10 mouse cellular contexts compared by ENCODE assay signal in genomic region chr9:99580655-99581054, GRCm38 (mm10). TPM values are rescaled to one million over a fixed set of nuclear protein-coding genes. Genes with fewer than 3 reads are reported as not detected.
A peak's percentile ranks its signal among the peaks of the same experiment; 100 is the strongest.
DNase-seq lines count a peak whose midpoint lies in the region; ATAC-seq and TF ChIP-seq lines count a peak whose summit lies in the region.
"Had no signal": no experiment of that assay in that cellular context is flagged by ENCODE, and none has a peak within 500 bp of the region (broad histone marks: within the 10 kb centered on the region; RNA-seq: fewer than 3 reads in every experiment).

No protein-coding gene starts in this region.

- TF ChIP-seq EP300 in heart, postnatal 0 days (IDR thresholded peaks at IDR 0.05; ENCODE audit: low read depth), result no peak

- TF ChIP-seq CTCF in heart, postnatal 0 days (IDR thresholded peaks at IDR 0.05; ENCODE audit: low read depth), result peak; percentile 77
- TF ChIP-seq CTCF in thymus, adult 2 months (IDR thresholded peaks at IDR 0.05; ENCODE audit: borderline replicate concordance, control insufficient read depth, extremely low read depth, insufficient read depth, low read length, poor library complexity), result no peak
- TF ChIP-seq CTCF in kidney, postnatal 0 days (IDR thresholded peaks at IDR 0.05; ENCODE audit: low read depth), result peak; percentile 84

- H3K9me3 ChIP-seq in heart, postnatal 0 days (replicated peaks; ENCODE audit: control insufficient read depth, low read length), result no peaks in the 10 kb centered on the region
- H3K9me3 ChIP-seq in kidney, postnatal 0 days (replicated peaks; ENCODE audit: low read length), result no peaks in the 10 kb centered on the region
- H3K9me3 ChIP-seq: embryonic facial prominence, embryonic 12.5 days had no signal

- no peaks in the 10 kb centered on the region for H3K27me3 ChIP-seq in heart, postnatal 0 days (ENCODE audit: control insufficient read depth, insufficient read depth, low read length)
- H3K27me3 ChIP-seq in thymus, adult 2 months (ENCODE audit: control insufficient read depth, insufficient read depth, low read length), result no peaks in the 10 kb centered on the region
- no peaks in the 10 kb centered on the region for H3K27me3 ChIP-seq in kidney, postnatal 0 days (ENCODE audit: insufficient read depth, low read length)
- H3K27me3 ChIP-seq: embryonic facial prominence, embryonic 12.5 days had no signal

- no peak for TF ChIP-seq POLR2A in thymus, adult 2 months (IDR thresholded peaks at IDR 0.05; ENCODE audit: control insufficient read depth, extremely low read depth, insufficient read depth, low read length, poor library complexity)

- H3K4me3 ChIP-seq in heart, postnatal 0 days (ENCODE audit: low read depth, low read length), result no peak overlapping the region
- H3K4me3 ChIP-seq in thymus, adult 2 months (ENCODE audit: control insufficient read depth, insufficient read depth, low read length), result no peak overlapping the region
- no peak overlapping the region for H3K4me3 ChIP-seq in kidney, postnatal 0 days (replicated peaks; ENCODE audit: low read depth, low read length)
- H3K4me3 ChIP-seq: embryonic facial prominence, embryonic 12.5 days had no signal

- peaks cover 44% of the 10 kb centered on the region for H3K36me3 ChIP-seq in heart, postnatal 0 days (replicated peaks; ENCODE audit: control insufficient read depth, insufficient read depth, low read length)
- H3K36me3 ChIP-seq in thymus, adult 2 months (ENCODE audit: control insufficient read depth, insufficient read depth, low read length), result peaks cover 30% of the 10 kb centered on the region
- peaks cover 17% of the 10 kb centered on the region for H3K36me3 ChIP-seq in kidney, postnatal 0 days (ENCODE audit: insufficient read depth, low read length)

- peak; percentile 59 for ATAC-seq in heart, postnatal 0 days (ENCODE audit: insufficient read depth, low read depth)
- ATAC-seq in kidney, postnatal 0 days (replicated peaks; ENCODE audit: low FRiP score, low read depth), result no peak; the same call in 1 of the 2 replicates
- peak; percentile 71 for ATAC-seq in neutrophil, adult 5-6 weeks (ENCODE audit: extremely low read depth, insufficient number of reproducible peaks, low FRiP score, poor library complexity, severe bottlenecking)

- no peak overlapping the region for H3K9ac ChIP-seq in heart, postnatal 0 days (replicated peaks; ENCODE audit: low read depth, low read length)
- H3K9ac ChIP-seq in kidney, postnatal 0 days (ENCODE audit: low read depth, low read length), result no peak overlapping the region
- H3K9ac ChIP-seq: embryonic facial prominence, embryonic 12.5 days had no signal

- H3K27ac ChIP-seq in heart, postnatal 0 days (ENCODE audit: low read depth), result no peak overlapping the region
- no peak overlapping the region for H3K27ac ChIP-seq in thymus, adult 2 months (ENCODE audit: control insufficient read depth, insufficient read depth, low read length)
- no peak overlapping the region for H3K27ac ChIP-seq in kidney, postnatal 0 days
- H3K27ac ChIP-seq: embryonic facial prominence, embryonic 12.5 days had no signal

- no peaks in the 10 kb centered on the region for H3K4me1 ChIP-seq in heart, postnatal 0 days (ENCODE audit: control insufficient read depth, insufficient read depth)
- H3K4me1 ChIP-seq in thymus, adult 2 months (replicated peaks; ENCODE audit: control insufficient read depth, insufficient read depth, low read length), result no peaks in the 10 kb centered on the region
- peaks cover 3% of the 10 kb centered on the region; the same call in 1 of the 2 replicates for H3K4me1 ChIP-seq in kidney, postnatal 0 days (replicated peaks; ENCODE audit: insufficient read depth, low read length)

- no peak overlapping the region for H3K4me2 ChIP-seq in heart, postnatal 0 days (ENCODE audit: low read depth, low read length)
- H3K4me2 ChIP-seq in kidney, postnatal 0 days (ENCODE audit: low read length), result no peak overlapping the region
- H3K4me2 ChIP-seq: embryonic facial prominence, embryonic 12.5 days had no signal

- DNase-seq in heart, postnatal 0 days (ENCODE audit: low spot score), result peak; percentile 68
- DNase-seq in heart, adult 11 months, result no peak
- peak; percentile 26 for DNase-seq in thymus, adult 2 months
- DNase-seq in thymus, postnatal 36 days, result no peak
- peak; percentile 78 for DNase-seq in brain, adult 2 months (ENCODE audit: low read depth, low spot score)
- peak; percentile 85 for DNase-seq in kidney, postnatal 0 days (ENCODE audit: low spot score)
- no peak for DNase-seq in ovary, postnatal 36 days (ENCODE audit: low spot score)

- 38% methylated on average over 2 of the region's 2 CpGs for WGBS in heart, postnatal 0 days
- 64% methylated on average over 2 of the region's 2 CpGs for WGBS in thymus, adult 2 months
- WGBS in kidney, postnatal 0 days, result 34% methylated on average over 2 of the region's 2 CpGs

RNA-seq across cellular contexts. Expression of gene Dbr1, which starts 5.1 kb away (rescaled TPM):
- total RNA-seq in heart, postnatal 0 days (2014; rRNA removed; ENCODE audit: low replicate concordance), result 11.3 and 14.8 TPM in 2 replicates
- polyA plus RNA-seq in heart, postnatal 0 days (2015; fragmentation: Nextera tagmentation; extraction: Ambion mirVana), result 9.9 and 11.6 TPM in 2 replicates
- polyA plus RNA-seq in thymus, adult 2 months (2012; rRNA removed), result 18.6 and 20.4 TPM in 2 replicates
- polyA plus RNA-seq in kidney, postnatal 0 days (2015; fragmentation: Nextera tagmentation; extraction: Ambion mirVana), result 17.0 and 21.2 TPM in 2 replicates
- 23.7 and 24.6 TPM in 2 replicates for total RNA-seq in neutrophil, adult 5-6 weeks (2017)

RNA-seq across cellular contexts. Expression of gene Armc8, which starts 12.0 kb away (rescaled TPM):
- 17.4 and 22.5 TPM in 2 replicates for total RNA-seq in heart, postnatal 0 days (2014; rRNA removed; ENCODE audit: low replicate concordance)
- polyA plus RNA-seq in heart, postnatal 0 days (2015; fragmentation: Nextera tagmentation; extraction: Ambion mirVana), result 16.8 and 18.5 TPM in 2 replicates
- 15.0 and 15.6 TPM in 2 replicates for polyA plus RNA-seq in thymus, adult 2 months (2012; rRNA removed)
- 15.8 and 18.9 TPM in 2 replicates for polyA plus RNA-seq in kidney, postnatal 0 days (2015; fragmentation: Nextera tagmentation; extraction: Ambion mirVana)
- total RNA-seq in neutrophil, adult 5-6 weeks (2017), result 36.5 and 38.1 TPM in 2 replicates

RNA-seq across cellular contexts. Expression of gene A4gnt, which starts 31.6 kb away (rescaled TPM):
- not detected in 2 replicates for total RNA-seq in heart, postnatal 0 days (2014; rRNA removed; ENCODE audit: low replicate concordance)
- not detected in 2 replicates for polyA plus RNA-seq in heart, postnatal 0 days (2015; fragmentation: Nextera tagmentation; extraction: Ambion mirVana)
- 0.05 and 0.11 TPM in 2 replicates for polyA plus RNA-seq in thymus, adult 2 months (2012; rRNA removed)
- polyA plus RNA-seq in kidney, postnatal 0 days (2015; fragmentation: Nextera tagmentation; extraction: Ambion mirVana), result 1.2 and 2.0 TPM in 2 replicates
- total RNA-seq in neutrophil, adult 5-6 weeks (2017), result not detected in 2 replicates
- total RNA-seq: layer of hippocampus, postnatal 25 days had no signal
- polyA plus RNA-seq: embryonic facial prominence, embryonic 12.5 days had no signal

RNA-seq across cellular contexts. Expression of gene Dzip1l, which starts 48.6 kb away (rescaled TPM):
- 25.9 and 30.5 TPM in 2 replicates for total RNA-seq in heart, postnatal 0 days (2014; rRNA removed; ENCODE audit: low replicate concordance)
- 6.5 and 7.2 TPM in 2 replicates for polyA plus RNA-seq in heart, postnatal 0 days (2015; fragmentation: Nextera tagmentation; extraction: Ambion mirVana)
- polyA plus RNA-seq in thymus, adult 2 months (2012; rRNA removed), result 1.3 and 1.4 TPM in 2 replicates
- polyA plus RNA-seq in kidney, postnatal 0 days (2015; fragmentation: Nextera tagmentation; extraction: Ambion mirVana), result 17.3 and 18.7 TPM in 2 replicates
- not detected in 2 replicates for total RNA-seq in neutrophil, adult 5-6 weeks (2017)

Comparison
In these comparisons a context has a peak if more than half of its experiments do, and no peak if none do; other contexts are left out.
1. DNase-seq: peak in heart, postnatal 0 days (single experiment), thymus, adult 2 months (single experiment), brain, adult 2 months (single experiment) and kidney, postnatal 0 days (single experiment); none in heart, adult 11 months (single experiment), thymus, postnatal 36 days (0 of 2) and ovary, postnatal 36 days (single experiment).